Mouse (Mus musculus): ENCODE measurements around the gene Ahrr. TPM values are rescaled to one million over a fixed set of nuclear protein-coding genes. Genes with fewer than 3 reads are reported as not detected.

Gene Ahrr
- total RNA-seq, 2 experiments from 2014 or later: 0.48 to 0.71 TPM

Other genes with a start within 250 kb of the Ahrr start
- 1 to 10 TPM; 1.6 to 2.2 TPM for gene Cep72, start 230.0 kb downstream of the Ahrr start, total RNA-seq (2021)
- gene Slc9a3, start 170.9 kb downstream of the Ahrr start, total RNA-seq (2021): under 1 TPM; 0.38 to 0.44 TPM
- 10 to 100 TPM; 47.8 to 52.9 TPM for gene Exoc3, start 83.6 kb downstream of the Ahrr start, total RNA-seq (2021)
- gene Pdcd6, start 25.2 kb upstream of the Ahrr start, total RNA-seq (2021): 10 to 100 TPM; 47.1 to 52.6 TPM
- 1,000 to 10,000 TPM; 1,284 to 1,341 TPM for gene Sdha, start 57.9 kb upstream of the Ahrr start, total RNA-seq (2021)
- gene Ccdc127, start 58.0 kb upstream of the Ahrr start, total RNA-seq (2021): 10 to 100 TPM; 43.2 to 49.9 TPM
- 10 to 100 TPM; 57.2 to 58.7 TPM for gene Lrrc14b, start 71.7 kb upstream of the Ahrr start, total RNA-seq (2021)
- gene Zfp72, start 98.5 kb upstream of the Ahrr start, total RNA-seq (2021): 1 to 10 TPM; 3.1 to 3.3 TPM
- gene Ftl1-ps1, start 107.4 kb upstream of the Ahrr start, total RNA-seq (2021): 100 to 1,000 TPM; 251 to 263 TPM
- gene Zfp825, start 201.7 kb upstream of the Ahrr start, total RNA-seq (2021): 1 to 10 TPM; 5.9 to 6.9 TPM